Mouse (Mus musculus) hindlimb bud, embryonic 11.5 days (tissue): ENCODE results near the gene Zdhhc14.
"Not testable (repeated sequence)": the region's sequence is repeated elsewhere in the genome, so short reads cannot be mapped to it uniquely, and the experiment has no call there.

ENCODE experiments used
- DNase-seq: peaks from one replicate; pipeline ENCODE4 v3.0.0-alpha.2; 2012; ENCODE audit warnings: low read depth, low spot score; ENCODE audit errors: extremely low spot score

The Zdhhc14 gene

DNA sequence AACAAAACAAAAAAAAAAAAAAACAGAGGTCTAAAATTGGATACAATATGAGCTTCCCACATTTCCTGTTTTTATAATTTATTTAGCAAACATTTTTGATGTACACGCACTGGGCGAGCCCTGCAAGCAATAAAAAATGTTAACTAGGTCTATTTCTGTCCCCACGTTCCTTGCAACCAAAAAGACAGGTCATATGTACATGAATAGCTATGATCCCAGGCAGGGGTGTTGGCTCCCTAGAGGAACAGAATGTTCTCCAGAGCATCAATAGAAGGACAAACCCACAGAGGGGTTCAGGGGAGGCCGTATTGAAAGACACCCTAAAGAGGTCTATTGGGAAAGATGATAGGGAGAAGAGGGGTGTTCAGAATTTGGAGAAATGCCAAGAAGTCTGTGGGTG is 106.6 kb downstream of the Zdhhc14 start:
- DNase-seq = no peak

DNA sequence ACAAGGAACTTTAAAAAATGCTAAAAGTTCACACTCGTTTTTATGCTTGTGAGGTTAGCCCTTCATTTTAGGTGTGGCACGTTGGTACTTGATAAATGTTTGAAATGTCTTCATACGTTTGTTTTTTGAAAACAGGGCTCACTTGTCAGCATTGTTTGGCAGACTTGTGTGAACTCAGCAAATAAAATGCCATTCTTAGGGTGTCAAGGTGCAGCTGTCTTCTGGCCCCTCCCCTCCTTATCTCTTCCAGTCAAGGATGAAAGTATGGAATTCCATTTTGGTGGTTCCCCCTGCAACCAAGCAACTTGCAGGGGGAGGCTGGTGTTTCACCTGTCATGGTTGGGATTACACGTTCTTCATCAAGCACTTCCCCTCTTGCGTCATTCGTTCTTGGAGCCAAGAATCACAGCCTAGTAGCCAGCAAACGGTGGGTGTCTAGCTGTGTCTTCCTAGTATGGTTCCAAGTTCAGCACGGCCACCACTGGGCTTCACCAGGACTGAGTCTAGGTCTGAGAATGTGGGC is 108.2 kb downstream of the Zdhhc14 start:
- DNase-seq = no peak

DNA sequence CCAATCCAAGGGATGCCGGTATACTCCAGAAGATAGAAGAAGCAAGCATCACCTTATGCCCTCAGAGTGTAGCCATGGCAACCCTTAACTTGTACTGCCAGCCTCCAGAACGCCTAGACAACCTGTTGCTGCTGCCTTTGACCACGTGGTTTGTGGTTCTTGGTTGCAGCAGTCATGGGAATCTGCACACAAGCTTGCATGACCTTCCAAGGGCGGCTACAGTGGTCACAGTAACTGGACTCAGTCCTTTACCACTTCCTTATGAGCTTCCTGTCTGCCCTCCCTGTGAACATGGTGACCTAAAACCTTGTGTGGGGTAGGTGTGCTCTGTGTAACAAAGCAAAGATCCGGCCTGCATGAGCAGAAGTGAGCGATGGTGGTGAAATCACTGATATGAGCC is 109.6 kb downstream of the Zdhhc14 start:
- DNase-seq = no peak

DNA sequence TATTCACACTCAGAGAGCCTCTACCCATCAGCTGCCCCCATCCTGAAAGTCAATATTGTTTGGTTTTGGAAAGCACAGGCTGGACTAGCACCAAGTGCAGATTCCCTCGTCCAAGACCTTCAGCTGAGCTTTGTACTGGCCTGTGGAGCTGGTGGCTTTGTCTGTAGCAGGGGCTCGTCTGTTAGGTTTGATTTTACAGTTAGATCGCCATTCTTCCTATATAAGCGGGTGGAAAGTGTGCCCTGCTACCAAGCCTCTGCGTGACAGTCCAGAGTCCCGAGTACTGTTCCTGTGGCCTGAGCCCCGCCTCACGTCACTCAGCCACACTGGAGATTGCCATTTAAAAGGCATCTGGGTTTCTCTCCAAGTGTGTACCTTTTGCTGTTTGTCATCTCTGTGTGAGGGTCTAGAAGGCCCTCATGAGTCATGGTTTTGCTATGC is 113.8 kb downstream of the Zdhhc14 start:
- DNase-seq = no peak

DNA sequence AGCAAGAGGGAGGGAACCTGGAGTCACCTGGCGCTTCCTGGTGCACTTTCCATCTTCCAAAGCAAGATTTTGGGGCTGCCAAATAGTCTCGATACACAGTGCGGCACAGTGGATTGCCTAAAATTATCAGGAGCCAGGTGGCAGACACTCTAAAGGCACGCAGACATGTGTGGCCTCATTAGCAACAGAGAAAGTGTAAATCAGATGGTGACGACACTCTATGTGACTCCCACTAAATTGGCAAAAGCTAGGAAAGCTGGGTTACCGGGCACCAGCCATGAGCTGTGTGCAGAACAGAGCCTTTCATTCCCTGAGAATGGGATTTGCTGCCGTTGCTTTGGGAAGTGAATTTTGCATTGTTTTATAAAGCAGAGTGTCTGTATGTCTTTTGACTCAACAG is 115.0 kb downstream of the Zdhhc14 start:
- DNase-seq = no peak

DNA sequence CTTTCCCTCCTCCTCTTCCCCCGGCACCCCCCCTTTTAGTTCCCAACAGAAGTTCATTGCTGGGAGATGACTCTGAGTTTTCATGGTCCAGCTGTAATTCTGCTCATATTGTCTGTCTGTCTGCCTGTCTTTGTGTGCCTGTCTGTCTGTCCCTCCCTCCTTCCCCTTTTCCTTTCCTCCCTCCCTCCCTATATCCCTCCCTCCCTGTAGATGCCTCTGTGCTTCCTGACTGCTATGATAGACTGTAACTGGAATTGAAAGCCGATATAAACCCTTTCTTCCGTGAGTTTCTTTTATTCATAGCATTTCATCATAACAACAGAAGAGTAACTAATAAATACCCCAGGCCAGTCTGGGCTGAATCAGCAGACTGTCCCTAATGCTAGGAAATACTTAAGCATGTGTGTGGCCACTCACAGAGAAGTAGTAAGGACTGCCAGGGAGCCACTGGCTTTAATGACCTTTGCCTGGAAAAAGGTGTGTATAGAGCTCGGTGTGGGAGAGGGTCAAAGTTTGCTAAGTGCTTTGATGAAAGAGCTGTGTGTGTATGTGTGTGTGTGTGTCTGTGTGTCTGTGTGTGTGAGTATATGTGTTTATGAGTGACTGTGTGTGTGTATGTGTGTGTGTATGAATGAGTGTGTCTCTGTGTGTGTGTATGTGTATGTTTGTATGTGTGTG is 117.7 kb downstream of the Zdhhc14 start:
- no peak for DNase-seq

DNA sequence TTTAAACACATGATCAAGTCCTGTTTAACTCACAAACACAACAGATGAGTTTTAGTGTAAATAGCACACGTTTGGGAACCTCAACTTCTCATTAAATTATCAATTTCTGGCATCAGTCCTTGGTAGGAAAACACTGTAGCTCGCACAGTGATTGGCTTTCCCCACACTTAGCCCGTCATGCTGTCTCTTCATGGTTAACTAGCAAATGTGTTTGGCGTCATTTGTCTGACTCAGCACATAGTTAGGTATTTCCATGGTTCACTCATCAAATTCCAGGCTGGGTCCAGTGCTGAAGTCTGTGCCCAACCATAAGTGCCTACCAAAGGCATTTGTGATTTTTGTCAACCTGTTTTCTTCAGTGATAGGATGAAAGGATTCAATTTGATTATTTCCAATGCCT is 119.9 kb downstream of the Zdhhc14 start:
- DNase-seq = no peak

DNA sequence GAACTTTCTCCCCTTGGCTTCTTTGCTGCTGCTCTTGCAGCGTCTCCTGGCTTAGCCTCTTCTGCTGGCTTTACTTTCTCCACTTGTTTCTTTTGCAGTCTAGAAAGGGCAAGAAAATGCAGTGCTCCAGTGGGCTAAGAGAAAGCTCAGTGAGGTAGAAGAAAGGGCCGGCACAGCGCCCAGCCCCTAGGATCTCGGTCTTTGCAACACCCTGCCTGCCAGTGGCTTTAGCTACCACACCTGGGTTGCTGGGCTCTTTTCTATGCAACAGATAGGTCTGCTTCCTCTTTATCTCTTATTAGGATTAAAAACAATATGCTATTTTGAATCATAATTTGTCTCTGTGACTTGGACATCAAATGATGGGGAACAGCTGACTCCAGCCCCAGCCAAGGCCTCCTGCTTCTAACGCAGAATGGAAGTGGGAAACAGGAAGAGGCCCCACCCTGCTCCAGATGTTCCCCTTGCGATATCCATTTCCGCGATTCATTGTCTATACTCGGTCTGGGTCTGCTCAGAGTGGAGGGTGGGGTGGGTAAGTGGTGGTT is 122.5 kb downstream of the Zdhhc14 start:
- no peak for DNase-seq

DNA sequence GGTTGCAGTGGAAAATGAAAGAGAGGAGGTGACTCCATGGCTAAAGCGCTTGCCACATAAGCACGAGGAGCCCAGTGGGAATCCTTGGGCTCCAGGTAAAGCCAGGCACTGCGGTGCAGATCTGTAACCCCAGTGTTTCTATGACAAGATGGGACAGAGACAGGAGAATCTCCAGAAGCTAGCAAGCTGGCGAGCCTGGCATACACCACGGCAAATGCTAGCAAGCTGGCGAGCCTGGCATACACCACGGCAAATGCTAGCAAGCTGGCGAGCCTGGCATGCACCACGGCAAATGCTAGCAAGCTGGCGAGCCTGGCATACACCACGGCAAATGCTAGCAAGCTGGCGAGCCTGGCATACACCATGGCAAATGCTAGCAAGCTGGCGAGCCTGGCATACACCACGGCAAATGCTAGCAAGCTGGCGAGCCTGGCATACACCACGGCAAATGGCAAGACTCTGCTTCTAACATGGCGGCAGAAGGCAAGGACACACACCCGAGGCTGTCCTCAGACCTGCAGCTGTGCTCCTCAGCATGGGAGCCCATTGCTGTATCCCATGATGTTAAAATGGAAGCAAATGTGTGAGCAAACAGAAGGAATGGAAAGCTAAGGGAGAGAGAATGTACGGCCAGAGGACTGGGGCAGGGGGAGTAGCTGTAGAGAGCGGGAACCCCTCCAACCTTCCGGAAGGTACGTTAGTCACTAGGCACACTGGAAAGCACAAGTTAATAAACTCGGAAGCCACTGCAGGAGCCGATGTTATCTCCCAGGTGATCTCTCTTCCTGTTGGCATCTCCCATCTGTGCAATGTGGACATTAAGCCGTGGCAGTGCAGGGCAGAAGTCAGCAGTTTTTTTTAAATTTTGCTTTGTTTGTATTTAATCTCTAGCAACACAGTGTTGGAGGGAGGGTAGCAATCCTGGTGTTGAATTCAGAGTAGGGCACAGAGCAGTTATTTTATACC is 129.6 kb downstream of the Zdhhc14 start:
- no peak for DNase-seq

DNA sequence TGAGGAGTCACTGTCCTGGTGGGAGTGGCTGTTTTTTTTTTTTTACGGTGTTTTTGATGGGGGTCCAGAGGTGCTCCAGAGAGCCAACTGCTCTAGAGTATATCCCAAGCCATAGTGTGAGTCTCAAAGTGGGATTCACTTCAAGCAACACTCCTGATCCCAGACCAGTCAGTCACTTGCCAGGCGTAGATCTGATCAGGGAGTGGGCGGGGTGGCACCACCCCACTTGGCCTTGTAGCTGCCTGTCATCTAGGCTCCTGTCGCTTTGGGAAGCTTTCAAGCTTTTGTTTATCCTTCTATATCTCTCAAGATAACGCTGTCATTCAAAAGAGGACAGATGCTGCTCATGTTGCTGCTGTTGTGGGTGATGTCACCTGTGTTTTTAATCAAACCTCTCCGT is 130.4 kb downstream of the Zdhhc14 start:
- DNase-seq = no peak

DNA sequence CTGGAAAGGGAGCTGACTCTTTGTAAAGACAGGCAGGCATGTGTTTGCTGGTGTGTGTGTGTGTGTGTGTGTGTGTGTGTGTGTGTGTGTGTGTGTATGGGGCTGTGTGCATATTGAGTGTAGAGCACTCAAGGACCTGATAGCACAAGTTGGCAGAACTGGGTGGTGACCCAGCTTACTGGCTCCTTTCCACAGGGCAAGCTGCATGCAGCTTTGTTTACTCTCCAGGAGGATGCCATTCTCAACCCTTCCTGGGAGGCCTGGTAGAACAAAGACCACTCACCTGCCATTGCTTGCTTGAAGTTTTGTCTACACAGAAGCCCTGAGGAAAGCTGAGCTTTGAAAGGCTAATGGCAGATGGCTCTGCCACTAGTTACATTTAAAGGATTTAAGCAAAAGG is 130.8 kb downstream of the Zdhhc14 start:
- DNase-seq = no peak

DNA sequence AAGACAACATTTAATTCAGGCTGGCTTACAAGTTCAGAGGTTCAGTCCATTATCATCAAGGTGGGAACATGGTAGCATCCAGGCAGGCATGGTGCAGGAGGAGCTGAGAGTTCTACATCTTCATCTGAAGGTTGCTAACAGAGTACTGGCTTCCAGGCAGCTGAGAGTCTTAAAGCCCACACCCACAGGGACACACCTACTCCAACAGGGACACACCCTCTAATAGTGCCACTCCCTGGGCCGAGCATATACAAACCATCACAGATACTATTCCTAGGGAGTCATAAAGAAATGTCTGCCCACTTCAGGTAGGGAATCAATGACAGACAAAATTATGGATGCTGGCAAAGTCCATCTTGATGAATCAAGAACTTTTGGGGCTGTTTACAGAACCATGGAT is 132.5 kb downstream of the Zdhhc14 start:
- not testable (repeated sequence) for DNase-seq

DNA sequence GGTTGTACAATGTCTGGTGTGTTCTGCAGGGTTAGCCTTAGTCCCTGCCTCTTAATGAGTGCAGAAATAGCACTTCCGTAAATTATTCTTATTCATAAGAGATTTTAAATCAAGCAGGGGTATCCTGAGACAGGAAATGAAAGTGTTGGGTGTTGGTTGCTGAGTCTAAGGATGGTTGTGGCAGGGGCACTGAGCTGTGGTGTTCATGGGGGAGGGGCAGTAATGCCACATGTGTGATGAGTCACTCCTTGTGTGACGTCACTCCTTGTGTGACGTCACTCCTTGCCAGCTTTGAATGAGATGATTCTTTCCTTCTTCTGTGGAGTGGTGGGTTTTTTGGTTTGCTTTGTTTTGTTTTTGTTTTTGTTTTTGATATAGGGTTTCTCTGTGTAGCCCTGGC is 134.0 kb downstream of the Zdhhc14 start:
- no peak for DNase-seq

DNA sequence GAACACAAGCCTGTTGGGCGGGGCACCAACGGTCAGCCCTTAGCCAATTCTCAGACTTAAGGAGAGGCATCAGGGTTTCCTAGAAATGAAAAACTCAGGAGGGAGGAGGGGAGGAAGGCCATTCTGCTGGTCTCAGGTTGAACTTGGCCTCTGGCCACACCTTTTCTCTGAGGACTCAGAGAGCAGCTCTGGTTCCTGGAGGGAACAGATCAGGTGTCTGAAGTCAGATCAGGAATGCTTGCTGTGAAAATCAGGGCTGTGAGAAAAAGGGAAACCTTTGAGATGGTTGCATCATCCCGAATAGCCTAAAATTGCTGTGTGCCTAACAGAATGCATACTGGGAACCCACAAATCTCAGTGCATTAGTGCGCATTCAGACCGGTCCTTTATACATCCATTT is 135.3 kb downstream of the Zdhhc14 start:
- DNase-seq = no peak

DNA sequence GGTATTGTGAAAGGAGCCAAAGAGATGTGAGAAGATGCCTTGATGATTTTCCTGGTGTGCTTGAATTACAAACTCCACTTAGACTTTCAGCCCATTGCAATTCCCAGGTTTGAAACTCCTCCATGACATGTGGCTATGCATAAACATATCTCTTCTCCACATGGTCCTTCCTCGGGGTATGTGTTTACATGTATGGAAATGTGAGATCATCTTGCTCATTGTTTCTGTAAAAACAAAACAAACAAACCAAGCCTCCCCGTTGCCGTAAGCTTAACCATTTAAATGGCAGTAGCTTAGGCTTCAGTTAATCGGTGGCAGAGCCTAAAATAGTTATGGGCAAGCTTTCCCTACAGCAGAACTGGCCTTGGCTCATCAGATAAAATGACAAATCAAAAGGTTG is 137.3 kb downstream of the Zdhhc14 start:
- no peak for DNase-seq

DNA sequence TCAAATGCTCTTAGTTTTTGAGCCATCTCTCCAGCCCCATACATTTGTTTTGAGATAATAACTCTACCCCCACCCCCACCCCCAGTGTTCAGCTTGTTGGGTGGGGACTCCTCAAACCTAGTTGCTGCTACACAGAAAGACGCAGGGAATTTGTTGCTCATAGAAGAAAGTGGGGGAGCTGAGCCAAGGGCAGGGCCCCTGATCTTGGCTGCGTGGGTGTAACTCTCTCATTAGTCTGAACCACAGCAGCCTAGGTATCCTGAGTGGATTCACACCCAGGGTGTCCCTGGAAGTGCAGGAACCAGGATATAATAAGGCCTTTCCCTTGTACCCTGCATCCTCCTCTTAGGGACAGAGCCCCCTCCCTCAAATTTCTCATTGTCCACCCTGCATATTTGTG is 142.9 kb downstream of the Zdhhc14 start:
- no peak for DNase-seq

DNA sequence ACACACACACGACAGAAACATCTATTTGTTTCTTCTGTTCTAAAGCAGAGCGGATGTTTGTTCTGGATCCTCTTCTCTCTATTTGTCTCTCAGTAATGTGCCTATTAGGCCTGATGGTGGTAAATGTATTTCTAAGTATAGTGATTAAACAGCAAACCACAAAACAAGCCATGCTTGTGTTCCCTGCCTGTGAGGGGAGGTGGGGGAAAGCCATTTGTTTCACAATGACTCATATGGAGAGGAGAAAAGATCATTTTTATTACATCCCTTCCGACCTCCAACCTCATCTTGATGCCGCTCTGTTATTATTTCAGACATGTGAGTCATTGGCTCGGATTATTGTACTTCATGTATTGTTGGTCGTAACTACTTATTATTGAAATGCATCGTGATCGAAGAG is 149.1 kb downstream of the Zdhhc14 start:
- no peak for DNase-seq

DNA sequence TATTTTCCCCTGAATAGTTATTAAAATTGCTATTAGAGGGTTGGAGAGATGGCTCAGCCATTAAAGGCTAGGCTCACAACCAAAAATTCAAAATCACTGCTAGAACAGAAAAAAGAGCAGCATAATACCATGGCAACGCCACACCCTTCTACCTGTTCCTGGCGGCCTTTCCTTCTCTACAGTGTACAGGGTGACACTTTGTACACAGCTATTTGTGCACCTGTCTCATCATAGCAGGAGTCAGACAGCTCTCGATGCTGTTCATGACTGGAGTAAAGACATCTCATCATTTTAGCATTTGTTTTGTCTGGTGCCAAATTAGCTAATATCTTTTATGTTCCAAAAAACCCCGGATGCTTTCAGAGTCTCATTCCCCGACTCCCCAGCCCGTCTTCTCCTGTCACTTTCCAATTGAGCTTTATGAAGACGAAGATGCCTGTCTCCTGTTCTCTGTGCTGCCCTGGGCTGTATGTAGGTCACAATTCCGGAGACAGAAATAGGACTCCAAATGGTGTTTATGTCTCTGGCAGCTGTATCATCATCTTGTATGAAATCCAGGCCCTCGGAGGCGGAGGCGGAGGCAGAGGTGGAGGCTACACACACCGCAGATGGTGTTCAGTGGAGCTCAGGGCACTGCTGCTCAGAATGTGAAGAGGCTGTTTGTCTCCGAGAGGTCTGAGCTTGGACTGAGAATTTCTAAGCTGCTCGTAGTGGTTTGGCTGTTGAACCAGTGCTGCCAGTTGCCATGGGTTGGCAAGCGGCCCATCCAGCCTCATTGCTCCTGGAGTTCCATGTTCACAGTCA is 150.8 kb downstream of the Zdhhc14 start:
- DNase-seq = no peak

DNA sequence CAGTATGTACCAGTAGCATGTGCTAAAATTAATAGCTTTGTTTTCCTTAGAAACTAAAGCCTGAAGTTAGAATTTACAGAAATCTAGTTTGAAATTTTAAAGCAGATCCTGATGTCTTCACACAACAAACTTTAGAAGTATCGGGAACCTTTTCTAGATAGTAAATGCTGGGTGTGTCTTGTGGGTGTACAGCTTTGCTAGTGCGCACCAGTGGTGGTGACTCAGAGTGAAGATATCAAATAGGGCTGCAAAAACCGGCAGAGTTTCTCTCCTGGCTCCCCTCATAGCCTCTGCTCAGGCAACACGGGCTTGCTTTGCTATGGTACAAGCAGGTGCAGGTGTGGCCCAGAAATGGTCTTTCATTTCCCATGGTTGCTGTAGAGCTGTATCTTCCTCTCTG is 157.8 kb downstream of the Zdhhc14 start:
- DNase-seq = no peak

DNA sequence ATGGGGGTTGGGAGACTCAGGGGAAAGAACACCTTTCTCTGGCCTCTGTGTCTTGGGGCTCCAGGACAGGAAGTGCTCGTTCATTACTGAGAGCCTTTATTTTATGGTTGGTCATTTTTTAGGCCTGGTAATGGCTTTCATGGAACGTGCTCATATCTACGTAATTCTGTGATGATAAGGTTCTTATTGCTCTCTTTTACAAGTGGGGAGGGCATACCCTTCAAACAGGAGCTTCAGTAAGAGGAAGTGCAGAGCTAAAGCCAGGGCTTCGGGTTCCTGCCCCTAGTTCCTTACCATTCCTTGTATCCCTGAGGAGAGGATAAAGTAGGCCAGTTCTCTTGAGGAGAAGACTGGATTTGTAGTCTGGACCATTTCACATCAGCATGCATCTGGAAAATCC is 158.3 kb downstream of the Zdhhc14 start:
- DNase-seq = no peak

DNA sequence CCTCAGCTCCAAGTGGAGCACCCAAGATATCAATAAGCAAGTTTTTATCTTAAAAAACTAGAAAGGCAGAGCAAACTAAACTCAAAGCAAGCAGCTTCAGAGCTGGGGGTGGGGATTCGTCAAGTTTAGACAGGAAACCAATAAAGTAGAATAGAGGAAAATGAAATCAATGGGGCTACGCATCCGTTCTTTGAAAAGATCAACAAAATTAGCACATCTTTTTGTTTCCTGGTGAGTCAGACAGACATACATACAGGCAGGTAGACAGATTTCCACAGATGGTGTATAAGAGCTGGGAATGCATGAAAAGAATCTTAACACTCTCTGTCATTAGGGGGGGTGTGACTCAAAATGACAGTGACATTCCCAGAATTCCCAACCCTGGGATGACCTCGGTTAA is 159.2 kb downstream of the Zdhhc14 start:
- DNase-seq = no peak
